Mouse (Mus musculus): ENCODE data around the gene Olfr1382.
"Not testable (repeated sequence)": the region's sequence is repeated elsewhere in the genome, so short reads cannot be mapped to it uniquely, and the experiment has no call there.

DNA sequence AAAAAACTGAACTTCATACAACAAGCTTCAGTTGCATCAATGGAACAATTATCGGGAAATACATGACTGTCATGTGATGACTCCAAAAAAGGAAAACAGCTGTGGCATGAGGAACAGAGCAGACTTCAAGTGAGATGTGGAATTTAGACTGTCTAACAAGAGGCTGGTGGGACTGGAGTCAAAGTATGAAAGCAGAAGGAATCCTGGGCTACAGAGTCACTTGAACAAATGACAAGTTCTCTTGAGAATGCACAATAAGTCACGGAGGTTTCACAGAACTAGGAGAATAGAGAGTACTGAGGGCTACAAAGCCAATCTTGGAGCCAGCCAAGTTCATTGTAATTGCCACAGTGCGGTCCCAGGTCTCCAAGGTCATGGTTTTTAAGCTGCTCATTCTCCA lies 15.1 kb downstream of the Olfr1382 start, which contains the start of gene Olfr1381:
- not testable (repeated sequence) for TF ChIP-seq CTCF (IDR thresholded peaks at IDR 0.05; ENCODE audit: borderline replicate concordance, insufficient read depth, low read depth, low read length); POLR2A (IDR thresholded peaks at IDR 0.05; ENCODE audit: borderline replicate concordance, insufficient read depth, low read length)
